Mouse (Mus musculus): ENCODE measurements around the gene Ring1. TPM values are rescaled to one million over a fixed set of nuclear protein-coding genes. Genes with fewer than 3 reads are reported as not detected.

Gene Ring1
- polyA plus RNA-seq, 1 experiment from 2014 or later: 6.0 TPM

DNA sequence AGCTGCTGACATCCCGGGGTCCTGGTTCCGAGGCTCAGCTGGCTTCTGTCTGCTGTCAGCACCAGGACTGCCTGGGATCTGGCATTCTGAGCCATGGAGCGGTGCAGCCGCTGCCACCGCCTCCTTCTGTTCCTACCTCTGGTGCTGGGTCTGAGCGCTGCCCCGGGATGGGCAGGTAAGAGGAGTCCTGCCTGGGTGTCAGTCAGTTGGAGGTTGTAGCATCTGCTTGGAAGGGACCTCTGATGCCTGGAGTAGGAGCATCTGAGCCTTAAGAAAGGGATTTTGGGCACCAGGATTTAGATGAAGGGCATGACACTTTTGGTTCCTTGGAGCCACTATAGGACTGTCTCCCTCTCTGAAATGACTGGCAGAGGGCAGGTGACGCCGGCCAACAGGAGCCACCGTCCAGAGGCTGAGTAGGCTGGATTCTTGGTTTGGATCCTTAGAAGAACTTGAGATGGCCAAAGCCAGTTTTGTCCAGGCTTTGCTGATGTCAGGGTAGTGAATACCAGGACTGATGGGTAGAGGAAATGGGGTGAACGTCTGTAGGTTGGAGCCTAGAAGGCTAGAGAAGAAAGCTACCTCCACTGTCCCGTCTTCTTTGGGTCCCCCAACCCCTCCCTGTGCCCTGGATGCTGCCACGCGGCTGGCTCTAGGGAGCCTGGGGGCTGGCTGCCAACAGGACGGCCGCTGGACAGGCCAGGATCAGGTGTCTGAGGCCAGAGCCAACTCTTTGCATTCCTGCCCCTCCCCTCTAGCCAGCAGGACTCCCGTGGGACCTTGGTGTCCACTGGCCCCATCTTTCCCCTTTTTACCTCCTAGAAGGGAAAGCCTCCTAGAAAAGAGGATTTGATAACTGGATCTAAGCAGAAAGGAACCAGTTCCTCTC is 15.3 kb upstream of the Ring1 start:
- Histone ChIP-seq H3K4me3 (ENCODE audit: low read depth, low read length) (no peak overlapping the region), H3K4me2 (ENCODE audit: low read depth, low read length) (no peak overlapping the region), H3K36me3 (replicated peaks; ENCODE audit: insufficient read depth, low read length) (peaks cover 25% of the 10 kb centered on the region), H3K27ac (ENCODE audit: low read depth) (no peak overlapping the region), H3K9me3 (ENCODE audit: low read length) (no peaks in the 10 kb centered on the region), H3K9ac (replicated peaks) (no peak overlapping the region), H3K27me3 (ENCODE audit: insufficient read depth, low read length) (peaks cover 12% of the 10 kb centered on the region; the same call in 1 of the 2 replicates), H3K4me1 (ENCODE audit: insufficient read depth) (0 out of 2 replicates have a peak, but pooled peaks cover 3% of the 10 kb centered on the region)
- 34% methylated on average over 17 of the region's 17 CpGs for WGBS (ENCODE audit: insufficient replicate concordance)
- ATAC-seq (no peak), DNase-seq (no peak)
- TF ChIP-seq CTCF (IDR thresholded peaks at IDR 0.05; ENCODE audit: low read depth) (no peak), EP300 (IDR thresholded peaks at IDR 0.05; ENCODE audit: low read depth) (no peak)

DNA sequence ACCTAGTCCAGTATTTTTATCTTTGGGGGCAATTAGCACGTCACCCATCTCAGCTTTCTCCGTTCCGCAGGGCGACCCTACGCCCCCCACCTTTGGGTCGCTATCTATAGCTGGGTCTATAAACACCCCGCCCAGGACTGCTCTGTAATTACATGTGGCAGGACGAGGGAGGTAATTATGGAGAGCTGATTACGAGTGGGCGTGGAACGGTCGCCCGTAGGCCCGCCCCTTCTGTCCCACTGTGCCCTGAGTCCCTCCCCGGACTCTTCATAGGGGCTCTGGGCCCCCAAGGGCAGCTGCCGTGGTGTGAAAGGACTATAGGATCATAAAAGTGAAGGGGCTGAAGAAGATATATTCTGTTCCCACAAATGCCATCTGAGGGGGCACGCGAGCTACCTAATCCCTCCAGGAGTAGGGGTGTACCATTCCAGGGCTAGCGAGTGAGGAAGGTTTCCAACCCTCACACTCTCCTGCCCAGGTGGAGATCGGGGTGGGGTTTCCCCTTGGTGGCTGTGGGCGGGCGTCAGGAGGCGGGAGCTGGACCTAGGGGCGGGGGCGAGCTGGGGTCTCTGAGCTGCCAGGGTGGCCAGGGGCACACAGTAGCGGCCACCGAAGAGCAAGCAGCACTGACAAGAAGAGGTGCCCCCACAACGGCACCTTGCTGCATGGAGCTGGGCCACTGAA is 14.5 kb upstream of the Ring1 start, which contains the start of gene Col11a2:
Col11a2 (plus strand) TSS at position 560 of the 684 bp plus-strand sequence.
- Histone ChIP-seq H3K4me2 (ENCODE audit: low read depth, low read length) (peak within 1 kb of the TSS; percentile 1; the same call in 1 of the 2 replicates), H3K27ac (ENCODE audit: low read depth) (no peak within 1 kb of the TSS), H3K9ac (replicated peaks) (no peak within 1 kb of the TSS), H3K4me3 (ENCODE audit: low read depth, low read length) (no peak within 1 kb of the TSS), H3K27me3 (ENCODE audit: insufficient read depth, low read length) (peaks cover 12% of the 10 kb centered on the region; the same call in 1 of the 2 replicates), H3K36me3 (replicated peaks; ENCODE audit: insufficient read depth, low read length) (peaks cover 31% of the 10 kb centered on the region), H3K4me1 (ENCODE audit: insufficient read depth) (peaks cover 4% of the 10 kb centered on the region; the same call in 1 of the 2 replicates), H3K9me3 (ENCODE audit: low read length) (no peaks in the 10 kb centered on the region)
- no peak for TF ChIP-seq EP300 (IDR thresholded peaks at IDR 0.05; ENCODE audit: low read depth)
- TF ChIP-seq CTCF (IDR thresholded peaks at IDR 0.05; ENCODE audit: low read depth): no peak
- ATAC-seq (no peak), DNase-seq (no peak)
- WGBS (ENCODE audit: insufficient replicate concordance): 14% methylated on average over 28 of the region's 28 CpGs

DNA sequence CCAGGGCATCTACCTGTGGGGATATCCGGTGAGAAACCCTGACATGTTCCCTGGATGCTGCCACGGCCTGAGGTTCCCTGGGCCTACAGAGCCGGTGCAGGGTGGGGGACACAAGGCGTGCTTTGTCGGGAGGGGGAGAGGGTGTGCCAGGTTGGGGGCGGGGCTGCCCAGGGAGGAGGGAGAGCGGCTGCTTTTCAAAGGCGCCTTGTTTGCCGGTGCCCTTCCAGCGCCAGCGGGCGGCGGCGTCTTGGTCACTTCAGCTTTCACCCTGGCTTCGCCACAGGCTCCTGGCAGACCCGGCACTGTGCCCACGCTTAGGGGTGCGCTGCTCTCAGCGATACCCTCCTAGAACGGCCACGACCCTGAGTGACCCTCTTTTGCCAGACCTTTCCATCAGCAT is 14.0 kb upstream of the Ring1 start:
- no peak overlapping the region for H3K9ac ChIP-seq (replicated peaks)
- no peak overlapping the region for H3K4me3 ChIP-seq (ENCODE audit: low read depth, low read length)

DNA sequence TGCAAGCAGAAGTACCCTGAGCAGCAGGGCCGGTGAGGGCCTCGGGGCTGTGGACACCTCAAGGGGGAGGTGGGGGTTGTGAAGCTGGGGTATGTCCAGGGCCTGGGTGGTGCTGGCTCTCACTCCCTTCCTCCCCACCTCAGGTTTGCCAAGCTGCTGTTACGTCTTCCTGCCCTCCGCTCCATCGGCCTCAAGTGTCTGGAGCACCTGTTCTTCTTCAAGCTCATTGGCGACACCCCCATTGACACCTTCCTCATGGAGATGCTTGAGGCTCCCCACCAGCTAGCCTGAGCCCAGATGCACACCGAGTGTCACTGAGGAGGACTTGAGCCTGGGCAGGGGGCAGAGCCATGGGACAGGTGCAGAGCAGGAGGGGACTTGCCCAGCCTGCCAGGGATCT is 12.8 kb upstream of the Ring1 start:
- H3K4me3 ChIP-seq (ENCODE audit: low read depth, low read length): no peak overlapping the region
- H3K9me3 ChIP-seq (ENCODE audit: low read length): no peaks in the 10 kb centered on the region
- no peak overlapping the region for H3K9ac ChIP-seq (replicated peaks)
- 92% methylated on average over 7 of the region's 7 CpGs for WGBS (ENCODE audit: insufficient replicate concordance)
- peaks cover 34% of the 10 kb centered on the region for H3K36me3 ChIP-seq (replicated peaks; ENCODE audit: insufficient read depth, low read length)
- peaks cover 18% of the 10 kb centered on the region for H3K4me1 ChIP-seq (ENCODE audit: insufficient read depth)
- TF ChIP-seq CTCF (IDR thresholded peaks at IDR 0.05; ENCODE audit: low read depth): no peak
- H3K4me2 ChIP-seq (ENCODE audit: low read depth, low read length): no peak overlapping the region
- no peak overlapping the region for H3K27ac ChIP-seq (ENCODE audit: low read depth)
- ATAC-seq (no peak), DNase-seq (no peak)
- peaks cover 12% of the 10 kb centered on the region; the same call in 1 of the 2 replicates for H3K27me3 ChIP-seq (ENCODE audit: insufficient read depth, low read length)

More for the DNA sequence above, 14.0 kb upstream of the Ring1 start:
- Histone ChIP-seq H3K4me1 (ENCODE audit: insufficient read depth) (peaks cover 10% of the 10 kb centered on the region), H3K27me3 (ENCODE audit: insufficient read depth, low read length) (peaks cover 12% of the 10 kb centered on the region; the same call in 1 of the 2 replicates), H3K9me3 (ENCODE audit: low read length) (no peaks in the 10 kb centered on the region), H3K36me3 (replicated peaks; ENCODE audit: insufficient read depth, low read length) (peaks cover 34% of the 10 kb centered on the region), H3K27ac (ENCODE audit: low read depth) (no peak overlapping the region), H3K4me2 (ENCODE audit: low read depth, low read length) (peak overlapping the region; percentile 1; the same call in 1 of the 2 replicates)
- ATAC-seq: no peak
- 18% methylated on average over 19 of the region's 21 CpGs for WGBS (ENCODE audit: insufficient replicate concordance)
- DNase-seq: no peak
- TF ChIP-seq CTCF (IDR thresholded peaks at IDR 0.05; ENCODE audit: low read depth): no peak
- TF ChIP-seq EP300 (IDR thresholded peaks at IDR 0.05; ENCODE audit: low read depth): no peak

DNA sequence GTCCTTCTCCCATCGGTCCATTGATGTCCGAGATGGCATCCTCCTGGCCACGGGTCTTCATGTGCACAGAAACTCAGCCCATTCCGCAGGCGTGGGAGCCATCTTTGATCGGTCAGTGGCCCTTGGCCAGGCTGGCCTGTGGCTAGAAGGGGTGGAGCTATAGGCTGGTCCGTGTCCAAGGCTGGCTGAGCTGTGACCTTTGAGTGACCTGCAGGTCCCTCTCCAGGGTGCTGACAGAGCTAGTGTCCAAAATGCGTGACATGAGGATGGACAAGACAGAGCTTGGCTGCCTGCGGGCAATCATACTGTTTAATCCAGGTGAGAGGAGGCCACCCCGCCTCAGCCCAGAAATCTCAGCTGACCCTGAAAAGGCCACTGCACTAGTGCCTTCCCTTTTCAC is 12.2 kb upstream of the Ring1 start:
- H3K27ac ChIP-seq (ENCODE audit: low read depth): no peak overlapping the region
- H3K9me3 ChIP-seq (ENCODE audit: low read length): no peaks in the 10 kb centered on the region
- H3K9ac ChIP-seq (replicated peaks): no peak overlapping the region
- TF ChIP-seq CTCF (IDR thresholded peaks at IDR 0.05; ENCODE audit: low read depth): no peak
- no peak for TF ChIP-seq EP300 (IDR thresholded peaks at IDR 0.05; ENCODE audit: low read depth)
- peaks cover 12% of the 10 kb centered on the region; the same call in 1 of the 2 replicates for H3K27me3 ChIP-seq (ENCODE audit: insufficient read depth, low read length)
- H3K4me1 ChIP-seq (ENCODE audit: insufficient read depth): peaks cover 18% of the 10 kb centered on the region
- H3K4me2 ChIP-seq (ENCODE audit: low read depth, low read length): no peak overlapping the region
- peak; percentile 37 for ATAC-seq
- peak; percentile 77 for DNase-seq
- no peak overlapping the region for H3K4me3 ChIP-seq (ENCODE audit: low read depth, low read length)
- H3K36me3 ChIP-seq (replicated peaks; ENCODE audit: insufficient read depth, low read length): peaks cover 34% of the 10 kb centered on the region
- WGBS (ENCODE audit: insufficient replicate concordance): 64% methylated on average over 10 of the region's 10 CpGs

DNA sequence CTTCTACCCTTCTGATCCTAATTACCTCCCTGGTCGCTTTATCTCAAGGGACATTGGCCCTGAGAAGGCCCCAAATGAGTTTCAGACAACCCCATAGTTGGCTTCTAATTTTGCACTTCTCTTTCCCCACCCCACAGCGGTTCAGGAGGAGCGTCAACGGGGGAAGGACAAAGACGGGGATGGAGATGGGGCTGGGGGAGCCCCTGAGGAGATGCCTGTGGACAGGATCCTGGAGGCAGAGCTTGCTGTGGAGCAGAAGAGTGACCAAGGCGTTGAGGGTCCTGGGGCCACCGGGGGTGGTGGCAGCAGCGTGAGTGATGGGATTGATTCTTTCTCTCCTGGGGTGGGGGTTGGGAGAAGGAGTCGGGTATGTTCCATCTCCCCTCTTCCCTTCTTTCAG is 11.0 kb upstream of the Ring1 start:
- DNase-seq: no peak
- peaks cover 34% of the 10 kb centered on the region for H3K36me3 ChIP-seq (replicated peaks; ENCODE audit: insufficient read depth, low read length)
- H3K27ac ChIP-seq (ENCODE audit: low read depth): no peak overlapping the region
- no peaks in the 10 kb centered on the region for H3K9me3 ChIP-seq (ENCODE audit: low read length)
- H3K27me3 ChIP-seq (ENCODE audit: insufficient read depth, low read length): peaks cover 4% of the 10 kb centered on the region; the same call in 1 of the 2 replicates
- WGBS (ENCODE audit: insufficient replicate concordance): 92% methylated on average over 9 of the region's 9 CpGs
- H3K4me2 ChIP-seq (ENCODE audit: low read depth, low read length): no peak overlapping the region
- no peak overlapping the region for H3K4me3 ChIP-seq (ENCODE audit: low read depth, low read length)
- peaks cover 22% of the 10 kb centered on the region for H3K4me1 ChIP-seq (ENCODE audit: insufficient read depth)
- no peak for TF ChIP-seq CTCF (IDR thresholded peaks at IDR 0.05; ENCODE audit: low read depth)
- no peak for TF ChIP-seq EP300 (IDR thresholded peaks at IDR 0.05; ENCODE audit: low read depth)
- H3K9ac ChIP-seq (replicated peaks): no peak overlapping the region
- ATAC-seq: no peak
